Mouse (Mus musculus) adrenal gland, adult 2 months (tissue): ENCODE results near the gene Nxt1. TPM values are rescaled to one million over a fixed set of nuclear protein-coding genes. Genes with fewer than 3 reads are reported as not detected.

Experiments used
- DNase-seq: peaks from one replicate; pipeline ENCODE4 v3.0.0; 2021
- polyA plus RNA-seq: library from polyadenylated mRNA; depleted of rRNA; stranded (reverse); fragments of >200 nt; gene quantifications from 2 replicates; pipeline ENCODE4 v1.2.3, GENCODE M21; 2012; rRNA removed
- total RNA-seq, 2 experiments: library from RNA; stranded (reverse); gene quantifications; 2 replicates each; pipeline ENCODE4 v1.2.3; 2021

Nxt1 gene
- total and polyA plus RNA-seq, 3 experiments = 11.1 to 20.6 (median 15.8) TPM

DNA sequence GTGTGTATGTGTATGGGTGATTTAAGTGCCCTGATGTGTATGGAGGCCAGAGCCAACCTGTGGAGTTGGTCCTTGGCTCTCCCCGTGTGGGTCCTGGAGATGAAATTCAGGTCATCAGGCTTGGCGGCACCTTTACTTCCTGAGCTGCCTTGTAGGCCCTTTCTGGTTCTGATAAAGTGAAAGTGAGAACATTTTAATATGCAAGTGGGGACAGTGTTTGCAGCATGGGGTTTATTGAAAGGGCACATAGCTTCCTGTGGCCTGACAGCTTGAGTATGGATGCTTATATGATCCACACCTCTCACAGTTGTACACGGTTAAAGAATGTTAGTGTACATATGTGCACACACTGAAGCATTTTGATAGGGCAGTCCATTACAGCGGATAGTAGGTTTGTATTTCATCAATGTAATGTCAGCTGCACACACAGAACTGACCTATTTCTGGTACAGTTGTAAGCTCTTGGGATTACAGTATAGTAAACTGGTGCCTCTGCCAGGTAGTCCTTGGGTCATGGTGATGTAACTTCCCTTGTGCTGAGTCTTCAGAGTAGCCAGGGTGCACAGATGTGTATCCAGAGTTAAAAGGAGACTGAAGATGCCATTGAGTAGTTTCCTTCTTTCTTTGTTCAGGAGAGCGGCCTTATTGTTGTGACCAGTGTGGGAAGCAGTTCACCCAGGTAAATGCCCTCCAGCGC lies 17.2 kb downstream of the Nxt1 start:
- no peak for DNase-seq

DNA sequence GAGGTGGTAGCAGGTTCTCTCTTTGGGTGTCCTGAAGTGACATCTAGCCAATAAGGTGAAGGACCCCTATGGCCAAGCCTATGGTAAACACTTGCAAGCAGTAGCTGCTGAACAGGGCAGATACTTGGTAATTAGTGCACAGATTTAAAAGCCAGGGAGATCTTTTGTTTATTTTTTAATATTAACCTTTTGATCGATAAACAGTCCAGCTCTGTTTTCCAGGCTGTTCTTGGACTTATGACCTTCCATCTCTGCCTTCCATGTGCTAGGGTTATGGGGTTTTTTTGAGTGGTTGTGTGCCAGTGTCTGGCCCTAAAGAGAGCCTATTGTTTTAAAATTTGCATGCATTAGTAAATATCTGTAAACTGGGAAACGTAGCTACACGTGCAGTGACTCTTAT lies 17.9 kb downstream of the Nxt1 start:
- no peak for DNase-seq

DNA sequence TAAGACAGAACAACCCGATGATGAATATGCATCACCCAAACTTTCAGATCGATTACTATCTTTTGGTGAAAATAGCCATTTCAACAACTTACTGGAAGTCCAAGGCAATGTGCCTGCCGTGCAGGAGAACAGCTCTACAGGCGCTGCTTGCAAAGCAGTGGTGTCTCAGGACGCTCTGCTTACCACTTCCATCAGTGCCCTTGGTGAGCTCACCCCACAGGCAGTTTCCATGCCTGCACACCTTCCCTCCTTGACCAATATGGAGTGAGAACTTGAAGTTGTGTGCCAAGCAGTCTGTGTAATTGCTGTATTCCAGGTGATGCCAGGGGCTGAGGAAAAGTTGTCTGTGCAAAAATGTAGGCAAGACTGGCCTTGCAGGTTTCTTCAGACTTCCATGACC lies 18.4 kb downstream of the Nxt1 start:
- no peak for DNase-seq

DNA sequence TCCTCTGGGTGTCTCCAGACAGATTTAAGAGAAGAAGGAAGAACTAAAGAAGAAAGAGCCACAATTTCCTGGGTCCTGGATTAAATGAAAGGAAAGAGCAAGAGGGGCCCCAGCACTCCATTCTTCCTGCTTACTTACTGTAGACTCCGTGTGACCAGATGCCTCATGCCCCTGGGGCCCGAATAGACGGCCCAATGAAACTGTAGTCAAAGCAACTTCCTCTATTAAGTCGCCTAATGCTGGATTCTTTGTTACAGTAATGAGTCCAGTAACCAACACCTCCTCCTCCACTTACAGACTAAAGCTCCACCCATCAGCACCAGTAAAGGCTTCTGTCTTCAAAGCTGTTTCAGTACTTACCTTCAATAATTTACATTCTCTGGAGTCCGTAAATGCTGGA lies 26.2 kb downstream of the Nxt1 start:
- DNase-seq = no peak

DNA sequence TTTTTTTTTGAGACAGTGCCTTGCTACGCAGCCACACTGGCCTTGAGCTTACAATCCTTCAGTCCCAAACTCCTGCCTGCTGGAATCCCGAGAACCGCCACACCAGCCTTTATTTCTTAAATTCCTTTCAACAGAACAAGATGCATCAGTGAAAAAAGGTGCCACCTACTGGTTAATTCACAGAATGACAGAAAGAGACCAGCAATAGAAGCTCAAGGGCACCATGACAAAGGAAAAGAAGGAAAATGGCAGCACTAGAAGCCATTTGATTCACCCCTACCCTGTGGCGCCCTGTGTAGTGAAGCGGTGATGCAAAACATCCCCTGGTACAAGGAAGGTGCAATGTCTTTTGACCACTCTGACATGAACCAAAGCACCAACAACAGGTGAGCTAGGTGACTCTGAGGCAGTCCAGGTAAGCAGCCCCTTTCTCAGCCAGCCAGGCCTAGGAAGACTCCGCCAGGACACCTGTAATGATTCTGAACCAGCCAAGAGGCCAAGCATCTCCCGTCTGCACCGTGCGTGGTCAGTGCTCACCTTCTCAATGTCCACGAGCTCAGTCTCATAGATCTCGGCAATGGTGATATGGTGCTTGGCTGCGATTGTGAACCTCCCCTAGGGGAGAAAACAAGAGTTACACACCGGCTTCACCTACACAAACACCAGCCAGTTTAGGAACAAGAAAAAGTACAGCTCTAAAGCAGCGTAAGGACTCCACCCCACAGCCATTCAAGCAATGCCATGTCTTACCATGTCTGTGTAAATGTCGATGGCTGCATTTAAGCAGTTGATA lies 34.2 kb downstream of the Nxt1 start:
- DNase-seq = no peak

DNA sequence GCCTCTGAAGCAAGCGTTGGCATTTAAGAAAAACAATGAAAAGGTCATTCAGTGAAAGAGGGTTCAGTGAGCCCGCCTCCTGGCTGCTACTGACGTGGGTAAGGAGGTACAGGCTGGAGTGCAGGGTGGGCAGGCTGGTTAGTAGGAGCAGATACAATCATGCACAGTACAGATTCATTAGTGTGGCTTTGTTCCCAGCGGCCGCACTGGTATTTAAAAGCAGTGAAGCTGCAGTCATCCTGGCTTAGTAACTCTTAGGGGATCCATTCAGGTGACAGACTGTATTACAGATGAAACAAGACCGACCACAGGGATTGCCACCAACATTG lies 34.8 kb downstream of the Nxt1 start:
- no peak for DNase-seq

DNA sequence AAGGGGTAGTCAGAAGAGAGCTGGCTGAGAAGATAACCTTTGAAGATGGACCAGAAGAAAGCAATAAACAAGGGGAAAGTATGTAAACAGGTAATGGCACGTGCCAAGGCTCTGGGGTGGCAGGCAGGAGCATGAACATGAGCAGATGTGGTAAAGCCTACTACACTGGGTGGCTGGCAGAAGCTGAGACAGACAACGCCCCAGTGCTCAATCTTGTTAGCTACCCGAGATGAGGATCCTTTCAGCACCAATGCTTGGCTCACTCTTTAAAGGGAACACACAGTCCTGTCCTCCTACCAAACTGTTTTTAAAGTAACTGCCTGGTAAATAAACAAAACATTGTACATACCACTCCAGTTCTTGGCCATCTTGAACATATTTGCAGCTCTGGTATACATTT lies 39.9 kb downstream of the Nxt1 start:
- DNase-seq = no peak

DNA sequence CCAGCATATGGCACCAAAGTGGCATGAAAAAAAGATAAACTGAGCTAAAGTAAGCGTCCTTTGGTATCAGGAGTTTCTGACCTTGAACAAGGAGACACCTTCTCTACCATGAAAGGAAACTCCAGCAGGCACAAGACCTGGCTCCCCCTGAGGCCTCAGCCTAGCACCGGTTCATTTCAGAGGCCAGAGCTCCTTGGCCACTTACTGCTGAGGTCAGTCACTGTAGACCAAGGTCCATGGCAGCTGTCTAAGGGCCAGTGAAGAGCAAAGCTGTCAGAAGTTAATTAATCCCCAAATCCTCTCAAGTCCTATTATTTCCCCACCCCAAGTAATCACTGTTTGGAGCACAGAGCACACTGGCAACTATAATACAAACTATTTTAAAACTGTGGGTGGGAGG lies 44.7 kb downstream of the Nxt1 start:
- DNase-seq = no peak

DNA sequence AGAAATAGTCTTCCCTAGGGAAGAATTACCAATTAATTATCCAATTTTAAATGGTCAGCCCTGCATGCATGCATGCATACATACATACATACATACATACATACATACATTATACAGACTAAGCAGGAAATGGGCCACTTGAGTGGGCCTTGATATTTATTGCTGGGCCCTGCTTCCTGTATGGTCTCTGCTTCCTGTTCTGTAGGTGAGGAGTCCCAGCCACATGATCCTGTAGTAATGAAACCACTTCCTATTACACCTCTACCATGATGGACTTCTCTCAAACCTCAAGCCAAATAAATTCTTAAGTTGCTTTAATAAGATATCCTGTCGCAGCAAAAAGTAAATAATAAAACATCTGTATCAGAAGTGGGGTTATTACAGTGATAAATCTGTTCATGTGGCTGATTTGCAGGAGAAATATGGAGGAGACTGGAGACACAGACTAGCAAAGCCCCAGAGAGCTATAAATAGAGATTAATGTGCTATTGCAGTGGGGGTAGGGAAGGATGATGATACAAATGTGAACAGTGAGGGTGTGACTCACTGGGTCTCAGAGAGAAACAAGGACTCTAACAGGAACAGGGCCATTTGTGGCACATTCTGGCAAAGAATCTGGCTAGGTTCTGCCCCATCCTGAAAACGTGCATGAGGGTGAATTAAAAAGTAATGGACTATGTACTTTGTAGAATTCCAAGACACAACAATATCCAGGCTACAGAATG lies 47.0 kb downstream of the Nxt1 start:
- peak; percentile 47 for DNase-seq

Other genes with a start within 250 kb of the Nxt1 start
- 10 to 100 TPM; 22.0 to 26.7 TPM for gene Cd93, start 229.0 kb upstream of the Nxt1 start, total RNA-seq
- gene Cd93, start 229.0 kb upstream of the Nxt1 start, polyA plus RNA-seq = 7.9 and 8.4 TPM in 2 replicates
- 10 to 100 TPM; 26.8 to 31.7 TPM for gene Gzf1, start 8.4 kb downstream of the Nxt1 start, total RNA-seq
- gene Gzf1, start 8.4 kb downstream of the Nxt1 start, polyA plus RNA-seq = 7.7 and 10.5 TPM in 2 replicates
- 1 to 10 TPM; 4.8 to 5.1 TPM for gene Napb, start 59.9 kb downstream of the Nxt1 start, total RNA-seq
- gene Napb, start 59.9 kb downstream of the Nxt1 start, polyA plus RNA-seq = 0.49 and 0.61 TPM in 2 replicates
- under 1 TPM in 1 of 2 experiments, not detected in 1; 0.62 TPM for gene Cstl1, start 77.8 kb downstream of the Nxt1 start, total RNA-seq
- not detected in 2 replicates for gene Cstl1, start 77.8 kb downstream of the Nxt1 start, polyA plus RNA-seq
- gene Cst11, start 98.9 kb downstream of the Nxt1 start, total RNA-seq = not detected
- not detected in 2 replicates for gene Cst11, start 98.9 kb downstream of the Nxt1 start, polyA plus RNA-seq
- gene 8030411F24Rik, start 109.4 kb downstream of the Nxt1 start, total RNA-seq = not detected
- not detected in 2 replicates for gene 8030411F24Rik, start 109.4 kb downstream of the Nxt1 start, polyA plus RNA-seq
- gene Cst12, start 116.8 kb downstream of the Nxt1 start, total RNA-seq = not detected
- not detected in 2 replicates for gene Cst12, start 116.8 kb downstream of the Nxt1 start, polyA plus RNA-seq
- 10 to 100 TPM in 1 of 2 experiments, 1 to 10 TPM in 1; 7.7 to 81.2 TPM for gene Cst8, start 126.2 kb downstream of the Nxt1 start, total RNA-seq
- gene Cst8, start 126.2 kb downstream of the Nxt1 start, polyA plus RNA-seq = 1.7 and 2.1 TPM in 2 replicates
- not detected for gene Cst13, start 147.5 kb downstream of the Nxt1 start, total RNA-seq
- gene Cst13, start 147.5 kb downstream of the Nxt1 start, polyA plus RNA-seq = not detected in 2 replicates
- not detected for gene Cst9, start 162.5 kb downstream of the Nxt1 start, total RNA-seq
- gene Cst9, start 162.5 kb downstream of the Nxt1 start, polyA plus RNA-seq = not detected in 2 replicates
- 1 to 10 TPM in 1 of 2 experiments, not detected in 1; 1.7 TPM for gene 9230104L09Rik, start 192.4 kb downstream of the Nxt1 start, total RNA-seq
- gene 9230104L09Rik, start 192.4 kb downstream of the Nxt1 start, polyA plus RNA-seq = 0.19 TPM in 1 of 2 replicates, not detected in the other
- 1,000 to 10,000 TPM in 1 of 2 experiments, 100 to 1,000 TPM in 1; 994 to 1,003 TPM for gene Cst3, start 203.1 kb downstream of the Nxt1 start, total RNA-seq
- 1,344 and 1,354 TPM in 2 replicates for gene Cst3, start 203.1 kb downstream of the Nxt1 start, polyA plus RNA-seq